Mouse (Mus musculus): ENCODE results near the gene Tbc1d8.

- TF ChIP-seq POLR2A (IDR thresholded peaks at IDR 0.05; ENCODE audit: control insufficient read depth, extremely low read depth, insufficient read depth, low read length, poor library complexity) (no peak), CTCF (IDR thresholded peaks at IDR 0.05; ENCODE audit: borderline replicate concordance, control insufficient read depth, extremely low read depth, insufficient read depth, low read length, poor library complexity) (no peak)
These were observed 151.0 kb downstream of the Tbc1d8 start for GRCm38 (mm10) chr1:39327546-39327945.

All from thymus, adult 2 months (tissue).